Mouse (Mus musculus) stomach, postnatal 0 days (tissue): Measurements from ENCODE around the gene Zfp12. TPM values are rescaled to one million over a fixed set of nuclear protein-coding genes. Genes with fewer than 3 reads are reported as not detected.

Source experiments
- ATAC-seq: fragments of 200-750 bp; cut with Nextera tagmentation; 2 replicates; pipeline ENCODE4 v1.8.0; 2017; ENCODE audit not compliant: low FRiP score, low TSS enrichment
- DNase-seq: peaks from one replicate; pipeline ENCODE4 v3.0.0-alpha.2; 2016; ENCODE audit warnings: low spot score
- H3K27ac ChIP-seq: fragments of 300-500 bp; sonication (generic); replicated peaks from 2 replicates; pipeline ENCODE4 v1.5.1; 2014; ENCODE audit warnings: mild to moderate bottlenecking, control low read depth
- H3K27me3 ChIP-seq: fragments of 300-500 bp; sonication (generic); 2 replicates; pipeline ENCODE4 v1.6.1; 2014; ENCODE audit warnings: low read length; ENCODE audit not compliant: control insufficient read depth, insufficient read depth
- H3K36me3 ChIP-seq: fragments of 300-500 bp; sonication (generic); 2 replicates; pipeline ENCODE4 v1.6.1; 2014; ENCODE audit warnings: low read length, mixed read lengths; ENCODE audit not compliant: control insufficient read depth, insufficient read depth
- H3K4me1 ChIP-seq: fragments of 300-500 bp; sonication (generic); replicated peaks from 2 replicates; pipeline ENCODE4 v1.6.1; 2014; ENCODE audit warnings: antibody characterized with exemption; ENCODE audit not compliant: control insufficient read depth, insufficient read depth
- H3K4me2 ChIP-seq: fragments of 300-500 bp; sonication (generic); replicated peaks from 2 replicates; pipeline ENCODE4 v1.6.1; 2014; ENCODE audit warnings: low read depth, mild to moderate bottlenecking, control low read depth, moderate library complexity
- H3K4me3 ChIP-seq: fragments of 300-500 bp; sonication (generic); 2 replicates; pipeline ENCODE4 v1.5.1; 2014; ENCODE audit warnings: low read depth, low read length, control low read depth
- H3K9ac ChIP-seq: fragments of 300-500 bp; sonication (generic); 2 replicates; pipeline ENCODE4 v1.6.1; 2014; ENCODE audit warnings: mild to moderate bottlenecking, low read length, control low read depth, mixed read lengths
- H3K9me3 ChIP-seq: fragments of 300-500 bp; sonication (generic); 2 replicates; pipeline ENCODE4 v1.6.1; 2016; ENCODE audit warnings: low read length; ENCODE audit not compliant: control insufficient read depth
- CTCF ChIP-seq: IDR thresholded peaks from 2 replicates; pipeline ENCODE4 v1.5.1; 2016; ENCODE audit warnings: antibody characterized with exemption, low read depth, mild to moderate bottlenecking, moderate library complexity
- EP300 ChIP-seq: optimal IDR thresholded peaks from 2 replicates; pipeline ENCODE3; 2016; ENCODE audit warnings: antibody characterized with exemption
- WGBS: fragments of 180-500 bp; shearing (Covaris S2); extraction: QIAGEN DNeasy Blood & Tissue Kit; methylation state at CpG from one replicate; pipeline ENCODE4 v1.1.7; 2014; 5-methylcytosine and 5-hydroxymethylcytosine counted together
- polyA plus RNA-seq: library from polyadenylated mRNA; unstranded; fragments of >200 nt; fragmentation: Nextera tagmentation; extraction: Ambion mirVana; gene quantifications from 2 replicates; pipeline ENCODE4 v1.2.1, GENCODE M21; 2015

The Zfp12 gene
- polyA plus RNA-seq, 1 experiment from 2014 or later, result 4.5 TPM

DNA sequence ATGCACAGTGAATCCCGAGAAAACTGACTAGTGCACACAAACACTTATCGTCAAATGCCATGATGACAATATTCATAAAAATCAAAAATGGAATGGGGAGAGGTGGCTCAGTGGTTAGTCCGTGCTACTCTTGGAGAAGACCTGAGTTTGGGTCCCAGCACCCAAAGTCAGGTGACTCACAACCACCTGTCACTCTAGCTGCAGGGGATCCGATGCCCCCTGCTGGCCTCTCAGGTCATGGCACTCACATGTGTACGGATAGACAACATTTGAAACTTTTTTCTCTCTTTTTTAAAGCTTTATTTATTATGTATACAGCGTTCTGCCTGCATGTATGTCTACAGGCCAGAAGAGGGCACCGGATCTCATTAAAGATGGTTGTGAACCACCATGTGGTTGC, 63.4 kb downstream of the Zfp12 start:
- DNase-seq, result no peak
- no peaks in the 10 kb centered on the region for H3K9me3 ChIP-seq
- H3K36me3 ChIP-seq, result peaks cover 11% of the 10 kb centered on the region
- H3K27ac ChIP-seq, result no peak overlapping the region
- H3K4me2 ChIP-seq, result no peak overlapping the region
- ATAC-seq, result no peak
- H3K9ac ChIP-seq, result no peak overlapping the region
- H3K27me3 ChIP-seq, result peaks cover 1% of the 10 kb centered on the region; the same call in 1 of the 2 replicates
- H3K4me3 ChIP-seq, result no peak overlapping the region
- H3K4me1 ChIP-seq, result 0 out of 2 replicates have a peak, but pooled peaks cover 4% of the 10 kb centered on the region
- peak; percentile 50 for TF ChIP-seq CTCF
- TF ChIP-seq EP300, result no peak
- WGBS, result 93% methylated on average over 7 of the region's 7 CpGs

Other genes with a start within 250 kb of the Zfp12 start
- 15.4 and 15.6 TPM in 2 replicates for gene Rnf216, start 122.2 kb upstream of the Zfp12 start, polyA plus RNA-seq
- not detected in 2 replicates for gene Olfr718-ps1, start 87.6 kb upstream of the Zfp12 start, polyA plus RNA-seq
- gene Rbak, start 54.4 kb upstream of the Zfp12 start, polyA plus RNA-seq, result 4.2 and 5.2 TPM in 2 replicates
- not detected in 2 replicates for gene Spdye4b, start 54.1 kb upstream of the Zfp12 start, polyA plus RNA-seq
- gene Spdye4a, start 8.3 kb upstream of the Zfp12 start, polyA plus RNA-seq, result 0.05 TPM in 1 of 2 replicates, not detected in the other
- 1.4 and 1.7 TPM in 2 replicates for gene Zfp316, start 34.9 kb downstream of the Zfp12 start, polyA plus RNA-seq
- gene Zfp853, start 58.5 kb downstream of the Zfp12 start, polyA plus RNA-seq, result 0.06 TPM in 2 replicates
- 15.7 and 18.5 TPM in 2 replicates for gene E130309D02Rik, start 80.2 kb downstream of the Zfp12 start, polyA plus RNA-seq
- 62.6 and 65.2 TPM in 2 replicates for gene Zdhhc4, start 94.1 kb downstream of the Zfp12 start, polyA plus RNA-seq
- 0.86 and 1.4 TPM in 2 replicates for gene Grid2ip, start 122.2 kb downstream of the Zfp12 start, polyA plus RNA-seq
- 287 and 315 TPM in 2 replicates for gene Kdelr2, start 168.7 kb downstream of the Zfp12 start, polyA plus RNA-seq
- gene Daglb, start 229.4 kb downstream of the Zfp12 start, polyA plus RNA-seq, result 5.5 and 5.9 TPM in 2 replicates